Mouse (Mus musculus) CH12.LX (cell line): Measurements from ENCODE around the gene Rps6ka5. TPM values are rescaled to one million over a fixed set of nuclear protein-coding genes. Genes with fewer than 3 reads are reported as not detected.

Experiments
- DNase-seq: peaks from one replicate; pipeline ENCODE4 v3.0.0-alpha.2; 2013; ENCODE audit errors: extremely low read depth
- H3K27ac ChIP-seq: 2 replicates; pipeline ENCODE4 v1.5.1; 2012; ENCODE audit warnings: low read depth, mild to moderate bottlenecking, control low read depth, moderate library complexity; ENCODE audit not compliant: insufficient read depth
- H3K27me3 ChIP-seq: replicated peaks from 2 replicates; pipeline ENCODE3; 2012; ENCODE audit warnings: inconsistent platforms
- H3K36me3 ChIP-seq, 2 experiments: replicated peaks in 1 of 2; 2 replicates each; pipeline versions ENCODE3 to v1.6.1; 2012; ENCODE audit warnings: inconsistent platforms in 1 of 2, low read length in 1 of 2, mild to moderate bottlenecking in 1 of 2, mixed read lengths in 1 of 2, moderate library complexity in 1 of 2; ENCODE audit not compliant: control insufficient read depth in 1 of 2, insufficient read depth in 1 of 2
- H3K4me1 ChIP-seq, 2 experiments: 2 replicates each; pipeline ENCODE4 v1.6.1; 2012; ENCODE audit warnings: inconsistent platforms in 1 of 2, moderate library complexity in 1 of 2; ENCODE audit not compliant: insufficient read depth in 2 of 2, control insufficient read depth in 1 of 2
- H3K4me2 ChIP-seq: 2 replicates; pipeline ENCODE4 v1.6.1; 2012; ENCODE audit warnings: low read depth, mild to moderate bottlenecking, control low read depth; ENCODE audit not compliant: poor library complexity, insufficient read depth, severe bottlenecking
- H3K4me3 ChIP-seq, 3 experiments: fragments of 150-350 bp in 1 of 3; sonication (generic) in 1 of 3; replicated peaks in 1 of 3; 2 replicates each; pipeline versions ENCODE3 to v1.5.1; 2011 to 2012; ENCODE audit warnings: low read depth in 2 of 3, low read length in 2 of 3, mild to moderate bottlenecking in 2 of 3, moderate library complexity in 2 of 3, control low read depth in 1 of 3, improper control_type of control experiment in 1 of 3, inconsistent platforms in 1 of 3, mixed read lengths in 1 of 3; ENCODE audit not compliant: poor library complexity in 1 of 3
- H3K79me2 ChIP-seq: replicated peaks from 2 replicates; pipeline ENCODE4 v1.6.1; 2012; ENCODE audit warnings: mild to moderate bottlenecking, moderate library complexity; ENCODE audit not compliant: control insufficient read depth, poor library complexity, insufficient read depth, severe bottlenecking; ENCODE audit errors: extremely low read depth
- H3K9ac ChIP-seq: 2 replicates; pipeline ENCODE4 v1.6.1; 2012; ENCODE audit warnings: low read depth, mild to moderate bottlenecking, control low read depth, moderate library complexity; ENCODE audit not compliant: insufficient read depth
- H3K9me3 ChIP-seq: replicated peaks from 2 replicates; pipeline ENCODE3; 2012; ENCODE audit warnings: low read length, inconsistent platforms, mixed read lengths
- CHD1 ChIP-seq: IDR thresholded peaks from 2 replicates; pipeline ENCODE4 v1.6.1; 2012; ENCODE audit warnings: low read depth, low read length, improper control_type of control experiment, inconsistent platforms
- CTCF ChIP-seq, 2 experiments: IDR thresholded peaks in 1 of 2; conservative IDR thresholded peaks in 1 of 2; 2 replicates each; pipeline ENCODE4 v1.5.1; 2011 to 2012; ENCODE audit warnings: low read depth in 2 of 2, low read length in 2 of 2, improper control_type of control experiment in 1 of 2, inconsistent platforms in 1 of 2, mild to moderate bottlenecking in 1 of 2, moderate library complexity in 1 of 2
- HCFC1 ChIP-seq: IDR thresholded peaks from 2 replicates; pipeline ENCODE4 v1.6.1; 2012; ENCODE audit warnings: low read depth, mild to moderate bottlenecking, inconsistent platforms, low read length, improper control_type of control experiment
- KAT2A ChIP-seq: IDR thresholded peaks from 2 replicates; pipeline ENCODE4 v1.6.1; 2012; ENCODE audit warnings: low read length, improper control_type of control experiment, inconsistent platforms; ENCODE audit not compliant: insufficient replicate concordance
- MAFK ChIP-seq: IDR thresholded peaks from 2 replicates; pipeline ENCODE4 v1.6.1; 2011; ENCODE audit warnings: low read length, improper control_type of control experiment; ENCODE audit not compliant: insufficient replicate concordance
- MAX ChIP-seq: IDR thresholded peaks from 2 replicates; pipeline ENCODE4 v1.6.1; 2011; ENCODE audit warnings: low read length, improper control_type of control experiment
- MAZ ChIP-seq: IDR thresholded peaks from 2 replicates; pipeline ENCODE4 v1.6.1; 2012; ENCODE audit warnings: low read depth, mild to moderate bottlenecking, inconsistent platforms, low read length, improper control_type of control experiment, moderate library complexity
- MXI1 ChIP-seq: IDR thresholded peaks from 2 replicates; pipeline ENCODE4 v1.6.1; 2011; ENCODE audit warnings: mild to moderate bottlenecking, low read depth, low read length, improper control_type of control experiment
- NELFE ChIP-seq: IDR thresholded peaks from 2 replicates; pipeline ENCODE4 v1.6.1; 2011; ENCODE audit warnings: low read depth, low read length, improper control_type of control experiment
- NRF1 ChIP-seq: IDR thresholded peaks from 2 replicates; pipeline ENCODE4 v1.6.1; 2014; ENCODE audit warnings: low read depth, mild to moderate bottlenecking, inconsistent platforms, low read length, improper control_type of control experiment, moderate library complexity
- POLR2A ChIP-seq: IDR thresholded peaks from 2 replicates; pipeline ENCODE4 v1.6.1; 2011; ENCODE audit warnings: low read depth, mild to moderate bottlenecking, improper control_type of control experiment, low read length
- RAD21 ChIP-seq: IDR thresholded peaks from 2 replicates; pipeline ENCODE4 v1.6.1; 2011; ENCODE audit warnings: low read depth, mild to moderate bottlenecking, low read length, improper control_type of control experiment, moderate library complexity
- SIN3A ChIP-seq: IDR thresholded peaks from 2 replicates; pipeline ENCODE4 v1.6.1; 2012; ENCODE audit warnings: low read length, improper control_type of control experiment, inconsistent platforms
- SMC3 ChIP-seq: IDR thresholded peaks from 2 replicates; pipeline ENCODE4 v1.6.1; 2011; ENCODE audit warnings: low read depth, low read length, improper control_type of control experiment
- TBP ChIP-seq: conservative IDR thresholded peaks from 2 replicates; pipeline ENCODE4 v1.6.1; 2011; ENCODE audit warnings: low read depth, low read length, improper control_type of control experiment
- UBTF ChIP-seq: IDR thresholded peaks from 2 replicates; pipeline ENCODE4 v1.6.1; 2012; ENCODE audit warnings: low read depth, mild to moderate bottlenecking, inconsistent platforms, low read length, improper control_type of control experiment, moderate library complexity
- ZC3H11A ChIP-seq: IDR thresholded peaks from 2 replicates; pipeline ENCODE4 v1.6.1; 2012; ENCODE audit warnings: low read depth, mild to moderate bottlenecking, inconsistent platforms, low read length, improper control_type of control experiment
- ZMIZ1 ChIP-seq: IDR thresholded peaks from 2 replicates; pipeline ENCODE4 v1.6.1; 2012; ENCODE audit warnings: low read depth, mild to moderate bottlenecking, inconsistent platforms, low read length, improper control_type of control experiment
- dilution Hi-C: fragments of 300-500 bp; cut with MboI; formaldehyde crosslinking; loops from 2 replicates; pipeline ENCODE4 v1.14.3; 2020; ENCODE audit warnings: low sequenced_read_pairs; ENCODE audit not compliant: extremely low pct_unique_long_range_greater_than_20kb, extremely low pct_ligation_motif_present
- in situ Hi-C: fragments of 300-500 bp; cut with MboI; formaldehyde crosslinking; loops from 3 replicates; pipeline ENCODE4 v1.14.3; 2019; ENCODE audit warnings: low sequenced_read_pairs, low pct_ligation_motif_present, low pct_unique_long_range_greater_than_20kb, mixed read lengths
- polyA plus RNA-seq: library from polyadenylated mRNA; unstranded; fragments of >175 nt; gene quantifications from 2 replicates; pipeline ENCODE4 v1.2.1, GENCODE M21; 2012; ENCODE audit warnings: low read depth; ENCODE audit not compliant: insufficient read length
- total RNA-seq, 2 experiments: library from RNA; depleted of rRNA; stranded (reverse); fragments of 300-350 nt in 1 of 2; fragments of >200 nt in 1 of 2; gene quantifications; 2 replicates each; pipeline ENCODE4 v1.2.3; 2012 to 2014

Rps6ka5 gene
- total and polyA plus RNA-seq, 3 experiments: 2.9 to 6.2 (median 4.8) TPM

- peaks cover 6 to 40% of the 10 kb centered on the region in 2 experiments for H3K4me1 ChIP-seq
- peak overlapping the region; percentile 87 for H3K27ac ChIP-seq
- dilution Hi-C loops: no loop called here
- peak overlapping the region; percentile 76 to 94 (median 83) for H3K4me3 ChIP-seq
- peaks cover 0 to 5% of the 10 kb centered on the region in 2 experiments for H3K36me3 ChIP-seq
- H3K4me2 ChIP-seq: peak overlapping the region; percentile 37; the same call in 1 of the 2 replicates
- peaks cover 3% of the 10 kb centered on the region for H3K9me3 ChIP-seq
- no peaks in the 10 kb centered on the region; the same call in none of the 2 replicates for H3K79me2 ChIP-seq
- in situ Hi-C loops: no loop called here
- TF ChIP-seq RAD21: peak; percentile 14
- no peak for TF ChIP-seq ZC3H11A
- TF ChIP-seq POLR2A: peak; percentile 76
- TF ChIP-seq SMC3: peak; percentile 48
- 0 out of 2 replicates have a peak, but pooled peaks have one; percentile 34 for TF ChIP-seq CHD1
- TF ChIP-seq CTCF (conservative IDR thresholded peaks at IDR 0.05 in 1 of 2, IDR thresholded peaks at IDR 0.05 in 1 of 2; ENCODE audit: low read depth in 2 of 2, low read length in 2 of 2): peak in 1 of 2 experiments; percentile 64; a peak in 2 of 4 replicates
- 0 out of 2 replicates have a peak, but pooled peaks have one; percentile 26 for TF ChIP-seq UBTF
- peak; percentile 61; the same call in 1 of the 2 replicates for TF ChIP-seq MXI1
- TF ChIP-seq KAT2A: no peak
- peak; percentile 46; the same call in 1 of the 2 replicates for TF ChIP-seq HCFC1
- TF ChIP-seq TBP: no peak
- TF ChIP-seq ZMIZ1: peak; percentile 31; the same call in 1 of the 2 replicates
- peak; percentile 100 for TF ChIP-seq NRF1
- TF ChIP-seq SIN3A: peak; percentile 77
- peak; percentile 3; the same call in 1 of the 2 replicates for TF ChIP-seq NELFE
- no peak for TF ChIP-seq MAFK
- TF ChIP-seq MAZ: 0 out of 2 replicates have a peak, but pooled peaks have one; percentile 23
- peak; percentile 99 for DNase-seq
- peak overlapping the region; percentile 88 for H3K9ac ChIP-seq
- no peaks in the 10 kb centered on the region for H3K27me3 ChIP-seq
These were observed 2.0 kb downstream of the Rps6ka5 start for GRCm38 (mm10) chr12:100724606-100725457.

GRCm38 (mm10) chr12:100724182-100724581, 2.6 kb downstream of the Rps6ka5 start:
- no peak overlapping the region for H3K27ac ChIP-seq
- DNase-seq: peak; percentile 11
- H3K4me3 ChIP-seq: peak overlapping the region; percentile 76 to 94 (median 83)
- dilution Hi-C loops: no loop called here
- peaks cover 3% of the 10 kb centered on the region for H3K79me2 ChIP-seq
- H3K9me3 ChIP-seq: peaks cover 3% of the 10 kb centered on the region
- no peaks in the 10 kb centered on the region for H3K27me3 ChIP-seq
- peaks cover 0 to 5% of the 10 kb centered on the region in 2 experiments for H3K36me3 ChIP-seq
- peaks cover 5 to 35% of the 10 kb centered on the region in 2 experiments; a peak in 3 of 4 replicates for H3K4me1 ChIP-seq
- in situ Hi-C loops: no loop called here
- peak overlapping the region; percentile 88 for H3K9ac ChIP-seq
- peak overlapping the region; percentile 37 for H3K4me2 ChIP-seq
- TF ChIP-seq CHD1: 0 out of 2 replicates have a peak, but pooled peaks have one; percentile 59
- no peak; the same call in 1 of the 2 replicates for TF ChIP-seq MAX
- TF ChIP-seq, all 38 proteins: peak for 1
